Mouse (Mus musculus): ENCODE measurements around the gene Ddhd1.

Gene Ddhd1

DNA sequence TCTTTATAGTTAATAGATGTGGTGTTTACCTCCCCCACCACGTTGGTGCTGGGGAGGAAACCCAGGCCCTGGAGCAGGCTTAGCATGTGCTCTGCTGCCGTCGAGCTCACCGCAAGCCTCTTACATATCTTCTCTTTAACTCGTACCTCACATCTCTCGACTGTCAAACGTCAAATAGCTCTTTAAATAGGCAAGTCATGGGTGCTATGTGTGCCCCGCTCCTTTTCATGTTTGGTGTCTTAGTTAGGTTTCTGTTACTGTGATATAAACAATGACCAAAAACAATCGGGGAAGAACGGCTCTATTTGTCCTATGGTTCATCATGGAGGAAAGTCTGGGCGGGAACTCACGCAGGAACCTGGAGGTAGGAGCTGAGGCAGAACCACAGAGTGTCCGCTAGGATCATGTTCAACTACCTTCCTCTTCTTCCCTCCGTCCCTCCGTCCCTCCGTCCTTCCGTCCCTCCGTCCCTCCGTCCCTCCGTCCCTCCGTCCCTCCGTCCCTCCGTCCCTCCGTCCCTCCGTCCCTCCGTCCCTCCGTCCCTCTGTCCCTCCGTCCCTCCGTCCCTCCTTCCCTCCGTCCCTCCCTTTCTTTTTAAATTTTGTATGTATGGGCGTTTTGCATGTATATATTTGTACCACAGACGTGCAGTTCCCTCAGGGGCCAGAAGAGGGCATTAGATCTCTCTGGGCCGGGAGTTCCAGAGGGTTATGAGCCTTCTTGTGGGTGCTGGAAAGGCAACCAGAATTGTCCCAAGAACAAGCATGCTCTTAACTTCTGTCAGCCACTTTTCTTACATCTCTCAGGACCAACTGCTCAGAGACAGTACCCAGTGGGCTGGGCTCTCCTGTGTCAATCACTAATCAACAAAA is 91.6 kb downstream of the Ddhd1 start:
- DNase-seq = peak in 1 of 2 experiments; percentile 67

DNA sequence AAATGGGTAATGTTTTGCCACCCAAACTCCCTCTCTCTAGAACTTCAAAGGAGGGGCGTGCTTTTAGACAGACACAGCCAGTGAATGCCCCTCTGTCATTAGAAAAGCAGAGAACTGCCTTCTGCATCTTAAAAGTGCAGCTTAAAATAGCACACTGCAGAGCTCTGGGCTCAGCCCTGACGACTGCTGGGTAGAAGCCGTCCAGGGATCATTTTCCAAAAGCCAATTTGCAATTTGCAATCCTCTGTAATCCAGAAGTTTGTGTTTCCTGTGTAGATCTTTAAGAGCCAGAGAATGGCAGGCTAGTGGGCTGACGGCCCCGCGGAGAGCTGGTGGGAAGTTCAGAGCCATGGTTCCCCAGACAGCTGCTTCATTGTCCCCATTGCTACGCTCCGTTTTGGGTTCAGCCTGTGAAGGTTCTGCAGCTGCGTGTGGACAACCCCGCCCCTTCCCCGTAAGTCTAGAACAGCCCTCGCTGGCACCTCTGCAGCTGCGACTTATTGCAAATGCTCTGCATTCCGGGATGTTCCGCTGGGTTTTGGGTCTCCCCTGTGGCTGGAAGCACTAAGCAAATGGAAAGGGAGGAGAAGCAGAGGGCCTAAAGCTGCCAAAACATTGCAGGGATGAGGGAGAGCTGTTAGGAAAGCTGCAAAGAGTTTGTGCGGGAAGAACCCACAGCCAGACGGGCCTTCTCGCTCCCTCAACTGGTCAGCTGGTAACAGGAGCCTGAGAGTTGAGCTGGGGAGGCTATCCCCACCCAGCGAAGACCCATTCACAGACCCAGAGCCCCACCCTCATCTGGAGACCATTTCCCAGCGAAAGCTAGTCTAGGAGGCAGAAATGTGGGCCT is 92.5 kb downstream of the Ddhd1 start:
- no peak for DNase-seq

DNA sequence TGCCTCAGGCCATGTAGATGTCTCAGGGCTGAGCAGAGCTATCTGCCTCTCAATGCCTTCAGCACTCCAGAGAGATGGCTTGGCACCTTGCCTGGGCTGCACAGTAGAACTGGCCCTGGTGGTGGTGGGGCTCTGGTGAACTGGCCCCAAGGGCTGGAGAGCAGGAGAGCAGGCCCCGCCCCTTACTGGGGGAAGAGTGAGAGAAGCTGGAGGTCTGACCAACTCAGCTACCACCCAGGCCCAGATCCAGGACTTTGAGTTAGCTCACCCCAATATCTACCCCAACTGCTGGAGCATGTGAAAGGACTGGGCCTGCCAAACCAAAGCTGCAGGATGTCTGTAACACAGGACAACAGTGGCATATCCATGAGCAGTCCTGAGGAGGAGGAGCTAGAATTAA is 94.4 kb downstream of the Ddhd1 start:
- DNase-seq = no peak

DNA sequence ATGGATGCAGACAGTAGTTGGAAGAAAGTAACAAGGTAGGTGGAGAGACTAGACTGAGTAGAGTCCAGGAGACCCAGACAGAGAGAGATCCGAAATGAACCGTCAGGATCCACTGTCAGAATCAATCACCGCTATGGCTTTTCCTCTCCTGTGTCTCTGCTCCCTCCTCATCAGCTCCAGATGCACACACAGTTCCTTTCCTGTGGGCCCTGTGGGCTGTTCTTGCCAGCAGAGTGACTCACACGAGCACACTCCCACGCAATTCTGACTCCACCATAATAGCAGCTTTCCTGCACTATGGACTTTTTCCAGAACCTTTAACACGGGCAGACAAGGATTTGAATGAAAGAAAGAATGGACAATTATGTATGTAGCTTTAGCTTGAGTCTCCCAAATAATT is 96.3 kb downstream of the Ddhd1 start:
- DNase-seq = no peak

DNA sequence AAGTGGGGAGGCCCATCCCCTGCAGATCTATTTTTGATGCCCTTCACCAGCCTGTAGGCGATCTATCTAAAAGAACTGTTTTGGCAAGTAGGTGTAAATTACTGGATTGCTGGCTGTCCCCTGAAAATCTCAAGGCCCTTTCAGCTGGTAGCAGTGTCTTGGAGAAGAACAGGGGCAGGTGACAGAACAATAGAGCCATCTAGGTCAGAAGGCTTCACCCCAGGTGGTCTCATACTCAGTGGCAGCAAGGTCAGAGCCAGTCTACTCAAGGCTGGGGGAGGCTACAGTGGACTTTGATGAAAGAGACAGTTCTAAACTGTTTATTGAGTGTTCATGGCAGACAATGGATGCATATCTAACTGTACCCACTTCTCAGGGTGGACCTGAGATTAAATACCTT is 98.9 kb downstream of the Ddhd1 start:
- DNase-seq = no peak

DNA sequence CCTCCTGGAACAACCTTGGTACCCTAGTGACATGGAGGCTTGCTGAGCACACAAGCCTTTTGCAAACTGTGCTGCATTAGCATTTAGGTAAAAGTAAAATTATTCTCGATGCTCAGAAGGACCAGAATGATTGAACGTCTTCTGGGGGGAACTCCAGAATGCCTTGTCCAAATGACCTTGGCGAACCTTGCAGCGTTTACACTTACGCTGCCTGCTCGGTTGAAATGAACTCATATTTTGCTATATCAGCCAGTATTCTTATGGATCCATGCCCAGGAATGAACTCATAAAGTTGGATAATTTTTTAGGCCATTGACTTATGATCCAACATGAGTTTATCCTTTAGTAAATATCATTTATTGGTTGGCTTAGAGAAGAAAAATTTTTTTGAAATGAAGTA is 103.6 kb downstream of the Ddhd1 start:
- DNase-seq = no peak

DNA sequence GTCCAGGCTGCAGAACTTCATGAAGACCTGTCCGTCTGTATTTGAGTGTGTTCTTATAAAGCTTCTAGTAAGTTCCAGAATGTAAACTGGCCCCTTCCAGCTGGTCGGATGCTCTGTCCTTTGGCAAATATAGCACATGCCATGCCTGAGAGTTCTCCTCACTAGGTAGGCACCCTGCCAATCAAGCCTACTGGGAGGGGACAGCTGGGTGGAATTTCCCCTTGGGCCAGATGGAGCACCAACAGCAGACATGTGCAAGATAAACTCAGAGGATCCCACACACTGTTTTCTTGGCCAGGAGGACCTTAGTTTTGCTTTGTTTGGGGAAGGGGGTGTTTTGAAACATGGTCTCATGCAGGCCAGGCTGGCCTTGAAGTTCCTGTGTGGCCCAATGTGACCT is 104.1 kb downstream of the Ddhd1 start:
- no peak for DNase-seq

DNA sequence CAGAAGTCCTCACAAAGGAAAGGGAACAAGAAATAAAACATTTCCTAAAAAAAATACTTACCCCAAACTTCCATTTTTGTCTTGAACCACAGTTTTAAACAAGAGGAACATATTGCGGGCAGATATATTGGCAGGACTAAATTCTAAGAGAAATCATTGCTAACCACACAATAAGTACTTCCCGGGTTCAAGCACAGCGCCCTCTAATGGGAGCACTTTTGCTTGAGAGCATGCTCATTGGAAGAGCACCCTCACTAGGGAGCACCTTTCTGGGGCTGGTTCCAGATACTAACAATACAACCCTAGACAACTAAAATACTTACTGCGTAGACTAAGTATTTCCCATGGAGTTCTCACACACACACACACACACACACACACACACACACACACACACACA is 105.5 kb downstream of the Ddhd1 start:
- DNase-seq = no peak

DNA sequence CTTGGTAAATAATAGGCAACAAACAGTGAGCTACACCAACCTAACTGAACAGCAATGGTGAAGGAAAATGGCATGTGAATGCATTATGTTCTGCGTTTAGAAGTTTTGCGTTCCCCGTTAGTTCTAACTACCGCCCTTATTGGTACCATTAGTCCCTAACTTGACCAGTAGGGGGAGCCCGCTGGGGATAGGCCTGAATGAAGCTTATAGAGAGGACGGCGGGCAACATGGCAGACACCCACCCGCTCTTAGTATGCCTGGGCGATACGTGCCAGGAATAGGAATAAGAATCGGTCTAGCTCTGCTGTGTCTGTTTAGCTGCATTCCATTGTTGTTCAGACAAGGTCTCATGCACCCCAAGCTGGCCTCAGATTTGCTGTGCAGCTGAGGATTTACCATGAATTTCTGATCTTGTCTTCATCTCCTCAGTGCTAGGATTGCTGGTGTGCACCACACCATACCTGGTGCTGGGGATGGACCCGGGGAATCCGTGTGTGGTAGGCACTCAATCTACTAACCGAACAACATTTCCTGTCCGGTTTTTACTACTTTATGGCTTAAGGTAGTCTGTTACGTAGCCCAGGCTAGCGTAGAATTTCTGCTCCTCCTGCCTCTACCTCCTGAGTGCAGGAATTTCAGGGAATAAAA is 106.7 kb downstream of the Ddhd1 start:
- no peak for DNase-seq

DNA sequence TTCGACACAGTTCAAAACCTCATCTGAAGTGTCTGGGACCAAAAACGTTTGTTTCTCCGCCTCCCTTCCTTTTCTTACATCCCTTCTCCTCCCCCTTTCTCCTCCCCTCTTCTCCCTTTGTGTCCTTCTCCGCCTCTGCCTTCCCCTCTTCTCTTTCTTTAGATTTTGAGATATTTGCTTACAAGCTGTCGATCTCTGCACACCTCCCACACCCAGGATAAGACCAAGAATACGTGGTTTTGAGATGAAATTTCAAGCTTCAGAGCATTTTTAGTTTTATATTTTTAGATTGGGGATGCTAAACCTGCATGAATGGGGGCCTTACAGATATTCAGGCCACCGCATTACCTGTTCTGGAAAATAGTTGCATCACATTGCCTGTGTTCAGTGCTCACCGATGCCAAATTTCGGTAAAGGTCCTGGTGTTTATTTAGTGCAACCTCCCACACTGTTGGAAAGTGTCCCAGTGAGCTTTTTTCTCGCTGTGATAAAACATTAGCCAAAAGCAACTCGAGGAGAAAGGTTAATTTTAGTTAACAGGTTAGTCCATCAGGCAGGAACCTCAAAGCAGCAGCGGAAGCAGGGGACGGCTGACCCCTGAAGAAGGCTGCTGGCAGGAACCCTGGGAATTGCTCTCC is 107.8 kb downstream of the Ddhd1 start:
- DNase-seq = no peak

DNA sequence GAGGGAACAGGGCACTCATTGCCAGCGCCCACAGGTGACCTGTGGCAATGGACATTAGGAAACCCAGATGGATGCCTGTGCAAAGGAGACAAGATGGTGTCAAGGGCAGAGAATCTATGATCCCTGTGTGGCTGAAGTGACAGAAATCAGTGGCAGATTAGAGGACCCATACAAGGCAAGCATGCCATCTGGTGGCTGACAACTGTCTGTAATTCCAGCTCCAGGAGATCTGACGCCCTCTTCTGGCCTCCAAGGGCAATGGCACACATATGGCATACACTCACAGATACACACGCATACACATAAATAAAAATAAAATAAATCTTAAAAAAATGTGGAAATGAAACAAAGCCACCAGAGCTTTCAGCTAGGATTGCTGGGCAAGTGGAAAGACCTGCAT is 109.8 kb downstream of the Ddhd1 start:
- DNase-seq = no peak

DNA sequence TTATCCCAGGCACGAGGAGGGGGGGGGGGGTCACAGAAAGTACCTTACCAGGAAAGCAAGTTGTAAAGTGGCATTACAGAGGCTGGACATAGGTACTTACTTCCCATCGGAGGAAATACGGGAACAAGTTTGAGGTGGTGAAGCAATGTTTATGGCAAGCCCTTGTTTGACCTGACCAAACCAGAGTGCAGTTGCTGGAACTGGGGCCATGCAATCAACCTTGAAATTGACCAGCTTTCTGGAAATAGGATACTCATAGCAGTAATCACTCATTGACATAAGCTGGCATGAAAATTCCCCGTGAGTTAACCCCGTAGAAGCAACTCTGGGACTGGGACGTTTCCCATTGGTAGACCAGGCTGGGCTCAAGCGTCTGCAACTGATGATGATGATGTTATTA is 113.0 kb downstream of the Ddhd1 start:
- DNase-seq = no peak

DNA sequence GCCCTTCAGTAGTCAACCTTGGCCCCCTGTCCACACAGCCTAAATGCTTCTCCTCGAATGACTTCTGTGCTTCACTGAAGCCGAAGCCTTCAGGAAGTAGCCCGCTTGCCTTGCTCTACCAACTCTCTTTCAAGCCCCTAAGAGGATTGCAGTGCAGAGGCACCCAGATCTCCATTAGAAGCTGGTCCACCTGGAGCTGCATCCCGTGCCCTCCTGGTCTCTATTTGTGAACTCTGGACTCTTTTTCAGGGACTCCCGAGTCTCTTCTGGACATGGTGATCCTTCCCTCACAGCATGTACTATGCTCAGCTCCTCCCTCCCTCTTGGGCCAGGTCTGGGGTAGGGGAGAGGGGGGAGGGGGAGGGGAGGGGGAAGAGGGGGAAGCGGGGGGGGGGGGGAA is 113.9 kb downstream of the Ddhd1 start:
- DNase-seq = no peak

DNA sequence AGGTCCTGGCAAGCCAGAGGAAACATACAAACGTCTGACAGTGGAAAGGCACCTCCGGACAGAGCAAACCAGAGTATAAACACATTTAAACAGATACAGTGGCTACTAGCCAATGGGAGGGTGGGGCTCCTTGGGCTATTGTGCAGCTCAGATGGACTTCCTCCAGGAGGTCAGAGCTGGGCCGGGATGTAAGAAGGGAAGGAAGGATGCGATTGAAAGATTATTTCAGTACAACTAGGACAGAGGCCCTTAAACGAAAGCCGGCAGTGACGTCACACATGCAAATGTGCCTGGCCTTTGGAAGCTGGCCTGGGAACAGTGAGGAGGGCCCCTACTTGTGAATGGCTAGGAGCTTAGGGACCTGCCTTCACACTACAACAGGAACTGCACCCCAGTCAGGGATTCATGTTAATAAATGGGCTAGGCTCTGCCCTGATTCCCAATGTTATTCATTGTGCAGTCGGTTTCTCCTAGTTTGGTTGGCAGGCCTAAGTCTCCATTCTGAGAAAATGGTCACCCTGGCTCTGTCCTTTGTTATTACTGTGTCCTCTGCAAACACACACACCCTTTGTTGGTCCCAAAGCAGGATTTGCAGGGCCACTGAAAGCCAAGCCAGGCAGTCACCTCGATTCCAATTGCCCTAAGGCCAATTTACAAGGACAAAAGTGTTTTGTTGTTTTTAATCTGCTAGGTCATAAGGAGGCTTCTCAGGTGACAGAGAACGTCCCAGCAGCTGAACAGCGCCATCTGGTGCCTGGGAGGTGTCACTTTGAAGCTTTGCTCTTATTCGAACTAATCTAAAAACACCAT is 118.1 kb downstream of the Ddhd1 start:
- DNase-seq = peak in 1 of 2 experiments; percentile 19
